Mouse (Mus musculus) limb, embryonic 12.5 days (tissue): ENCODE results near the gene Dhrs7. TPM values are rescaled to one million over a fixed set of nuclear protein-coding genes. Genes with fewer than 3 reads are reported as not detected.

ENCODE experiments used
- ATAC-seq: fragments of 200-750 bp; cut with Nextera tagmentation; 2 replicates; pipeline ENCODE4 v1.8.0; 2017; ENCODE audit warnings: low read depth, moderate TSS enrichment; ENCODE audit not compliant: insufficient number of reproducible peaks, insufficient read depth, low FRiP score, low TSS enrichment
- H3K27ac ChIP-seq: fragments of 300-500 bp; sonication (generic); 2 replicates; pipeline ENCODE4 v1.5.1; 2016; ENCODE audit warnings: mild to moderate bottlenecking, moderate library complexity
- H3K27me3 ChIP-seq: fragments of 300-500 bp; sonication (generic); 2 replicates; pipeline ENCODE4 v1.6.1; 2016; ENCODE audit warnings: mild to moderate bottlenecking, moderate library complexity
- H3K36me3 ChIP-seq: fragments of 300-500 bp; sonication (generic); 2 replicates; pipeline ENCODE4 v1.6.1; 2016; ENCODE audit warnings: mild to moderate bottlenecking, moderate library complexity
- H3K4me1 ChIP-seq: fragments of 300-500 bp; sonication (generic); replicated peaks from 2 replicates; pipeline ENCODE4 v1.6.1; 2016
- H3K4me2 ChIP-seq: fragments of 300-500 bp; sonication (generic); 2 replicates; pipeline ENCODE4 v1.6.1; 2016; ENCODE audit warnings: mild to moderate bottlenecking, moderate library complexity
- H3K4me3 ChIP-seq: fragments of 300-500 bp; sonication (generic); replicated peaks from 2 replicates; pipeline ENCODE4 v1.5.1; 2016; ENCODE audit warnings: mild to moderate bottlenecking
- H3K9ac ChIP-seq: fragments of 300-500 bp; sonication (generic); replicated peaks from 2 replicates; pipeline ENCODE4 v1.6.1; 2016; ENCODE audit warnings: mild to moderate bottlenecking, moderate library complexity
- H3K9me3 ChIP-seq: fragments of 300-500 bp; sonication (generic); 2 replicates; pipeline ENCODE4 v1.6.1; 2016; ENCODE audit warnings: mild to moderate bottlenecking, moderate library complexity
- whole genome bisulfite sequencing: fragments of 180-500 bp; shearing (Covaris S2); methylation state at CpG from one replicate; pipeline ENCODE4 v1.1.7; 2016; 5-methylcytosine and 5-hydroxymethylcytosine counted together
- polyA plus RNA-seq: library from polyadenylated mRNA; unstranded; fragments of >200 nt; fragmentation: Nextera tagmentation; extraction: Ambion mirVana; gene quantifications from 2 replicates; pipeline ENCODE4 v1.2.1, GENCODE M21; 2016

Gene Dhrs7
- polyA plus RNA-seq, 1 experiment from 2014 or later = 6.6 TPM

DNA sequence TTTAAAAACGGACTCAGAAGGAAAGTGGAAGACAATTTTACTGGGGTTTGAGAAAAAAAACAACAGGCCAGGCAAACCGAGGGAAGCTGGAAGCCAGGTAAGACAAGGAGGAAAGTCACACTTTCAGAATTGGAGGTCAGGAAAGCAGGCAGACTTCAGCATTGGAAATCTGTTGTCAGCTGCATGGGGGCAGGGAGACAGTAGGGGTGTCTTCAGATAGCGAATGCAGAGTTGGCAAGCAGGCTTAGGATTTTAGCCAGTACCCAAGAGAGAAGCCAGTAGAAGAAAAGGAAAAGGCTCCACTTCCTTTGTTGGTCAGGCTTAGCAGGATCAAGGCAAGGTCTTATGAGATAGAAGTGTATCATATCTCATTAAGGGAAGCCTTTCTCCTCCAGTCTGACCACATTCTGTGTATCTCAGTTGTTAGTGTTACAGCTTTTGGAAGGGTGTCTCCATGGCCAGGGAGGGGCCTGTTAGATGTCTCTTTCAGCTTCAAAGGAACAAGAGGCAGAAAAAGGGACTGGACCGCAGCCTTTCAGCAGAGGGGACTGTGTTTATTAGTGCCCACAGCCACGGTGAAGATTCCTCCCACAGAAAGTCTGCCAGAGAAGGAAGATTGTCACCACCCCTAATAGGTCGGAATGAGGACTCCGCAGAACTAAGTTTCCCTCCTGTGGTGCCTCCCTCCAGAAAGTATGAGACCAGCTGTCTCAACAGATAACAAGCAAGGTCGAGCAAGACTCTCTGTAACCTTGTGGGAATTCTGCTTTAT is 18.0 kb upstream of the Dhrs7 start:
- H3K27me3 ChIP-seq = no peaks in the 10 kb centered on the region
- ATAC-seq = no peak
- no peaks in the 10 kb centered on the region for H3K36me3 ChIP-seq
- H3K4me2 ChIP-seq = no peak overlapping the region
- H3K4me1 ChIP-seq = no peaks in the 10 kb centered on the region
- WGBS = 62% methylated on average over 8 of the region's 8 CpGs
- H3K4me3 ChIP-seq = no peak overlapping the region
- no peak overlapping the region for H3K9ac ChIP-seq
- no peak overlapping the region for H3K27ac ChIP-seq
- no peaks in the 10 kb centered on the region for H3K9me3 ChIP-seq

DNA sequence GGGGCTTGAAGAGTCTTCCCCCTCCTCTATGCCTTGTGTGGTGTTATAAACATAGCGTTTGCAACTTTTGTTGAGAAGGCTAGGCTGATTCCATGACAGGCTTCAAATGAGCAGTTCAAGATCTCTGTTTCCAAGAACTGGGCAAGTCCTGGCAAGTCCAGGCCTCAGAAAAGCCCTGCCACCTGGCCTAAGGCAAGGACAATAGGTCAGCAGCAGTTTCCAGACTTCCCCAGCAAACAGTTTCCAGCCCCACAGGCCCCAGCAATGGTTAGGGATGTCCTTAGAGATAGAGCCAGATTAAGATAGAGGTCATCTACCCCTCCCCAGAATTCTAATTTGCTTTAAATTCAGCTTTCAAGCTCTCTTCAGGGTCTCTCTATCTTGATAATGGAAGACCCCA is 17.2 kb upstream of the Dhrs7 start:
- no peak for ATAC-seq
- no peaks in the 10 kb centered on the region for H3K27me3 ChIP-seq
- H3K4me3 ChIP-seq = no peak overlapping the region
- H3K36me3 ChIP-seq = no peaks in the 10 kb centered on the region
- H3K9me3 ChIP-seq = no peaks in the 10 kb centered on the region
- no peak overlapping the region for H3K4me2 ChIP-seq
- no peak overlapping the region for H3K27ac ChIP-seq
- no peaks in the 10 kb centered on the region for H3K4me1 ChIP-seq
- no peak overlapping the region for H3K9ac ChIP-seq
- 84% methylated on average over 1 of the region's 1 CpGs for WGBS

DNA sequence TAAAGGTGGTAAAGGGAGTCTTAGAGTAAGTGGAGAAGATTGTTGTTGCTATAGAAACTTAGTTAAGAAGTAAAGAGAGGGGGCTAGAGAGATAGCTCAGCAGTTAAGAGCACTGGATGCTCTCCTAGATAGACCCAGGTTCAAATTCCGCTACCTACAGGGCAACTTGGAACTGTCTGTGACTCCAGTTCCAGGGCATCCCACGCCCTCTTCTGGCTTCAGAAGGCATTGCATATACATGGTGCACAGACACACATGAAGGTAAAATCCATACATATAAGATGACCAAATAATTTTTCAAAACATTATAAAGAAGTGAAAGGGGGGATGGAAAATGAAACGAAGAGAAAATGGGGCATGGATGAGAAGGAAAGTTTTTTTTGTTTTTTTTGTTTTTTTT is 14.9 kb upstream of the Dhrs7 start:
- Histone ChIP-seq H3K9ac (no peak overlapping the region), H3K4me1 (no peaks in the 10 kb centered on the region), H3K27me3 (no peaks in the 10 kb centered on the region), H3K36me3 (no peaks in the 10 kb centered on the region), H3K27ac (no peak overlapping the region), H3K4me2 (no peak overlapping the region), H3K4me3 (no peak overlapping the region), H3K9me3 (0 out of 2 replicates have a peak, but pooled peaks cover 3% of the 10 kb centered on the region)
- no peak for ATAC-seq
- 73% methylated on average over 3 of the region's 3 CpGs for WGBS

DNA sequence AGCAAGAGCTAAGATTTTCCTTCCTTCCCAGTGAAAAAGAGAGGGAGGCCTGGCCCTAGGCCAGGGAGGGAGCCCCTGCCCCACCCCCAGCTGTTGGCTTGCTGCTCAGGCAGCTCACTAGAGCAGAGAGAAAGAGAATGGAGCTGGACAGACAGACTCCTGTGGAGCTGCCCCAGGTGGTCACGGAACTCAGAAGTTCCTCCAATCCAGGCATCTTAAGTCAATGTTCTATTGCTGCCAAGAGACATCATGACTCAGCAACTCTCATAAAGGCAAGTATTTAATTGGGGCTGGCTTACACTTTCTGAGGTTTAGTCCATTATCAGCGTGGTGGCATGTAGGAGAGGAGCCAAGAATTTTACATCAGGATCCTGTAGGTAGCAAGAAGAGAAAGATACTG is 10.1 kb upstream of the Dhrs7 start:
- Histone ChIP-seq H3K36me3 (no peaks in the 10 kb centered on the region), H3K4me1 (no peaks in the 10 kb centered on the region), H3K4me2 (no peak overlapping the region), H3K27ac (no peak overlapping the region), H3K27me3 (no peaks in the 10 kb centered on the region), H3K9ac (no peak overlapping the region), H3K4me3 (no peak overlapping the region), H3K9me3 (0 out of 2 replicates have a peak, but pooled peaks cover 3% of the 10 kb centered on the region)
- ATAC-seq = no peak
- WGBS = 81% methylated on average over 2 of the region's 2 CpGs

DNA sequence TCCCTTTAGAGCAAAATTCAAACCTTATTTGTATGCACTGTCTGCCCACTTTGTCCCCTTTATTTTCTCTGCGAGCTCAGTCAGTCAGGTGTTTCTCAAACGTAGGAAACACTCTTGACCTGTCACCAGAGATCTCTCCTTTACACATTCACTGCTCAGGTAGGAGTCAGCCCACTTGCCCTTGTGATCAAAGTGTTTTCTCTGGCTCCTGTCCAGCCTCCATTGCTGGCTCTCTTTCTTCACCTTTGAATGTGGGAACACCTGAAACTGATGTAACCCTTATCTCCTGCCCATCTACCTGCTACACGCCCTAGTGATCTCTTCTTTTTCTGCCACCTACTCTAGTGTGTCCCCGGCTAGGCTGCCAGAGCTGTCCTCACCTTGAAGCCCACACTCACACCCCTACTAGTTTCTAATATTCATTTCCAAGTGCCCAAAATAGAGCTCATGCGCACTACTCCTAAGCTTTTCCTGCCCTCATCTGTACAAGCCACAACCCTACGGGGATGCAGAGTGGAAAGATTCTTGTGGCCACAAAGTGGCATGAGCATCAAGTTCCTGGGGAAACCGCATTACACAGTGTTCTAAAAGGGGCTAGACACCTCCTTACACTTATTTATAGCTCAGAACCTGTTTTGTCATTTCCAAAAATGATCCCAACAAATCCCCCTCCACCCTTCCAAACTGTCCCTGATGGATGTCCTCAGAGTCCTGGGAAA is 9.5 kb upstream of the Dhrs7 start:
- Histone ChIP-seq H3K9ac (no peak overlapping the region), H3K36me3 (no peaks in the 10 kb centered on the region), H3K27ac (no peak overlapping the region), H3K27me3 (no peaks in the 10 kb centered on the region), H3K4me3 (no peak overlapping the region), H3K4me2 (no peak overlapping the region), H3K4me1 (no peaks in the 10 kb centered on the region), H3K9me3 (0 out of 2 replicates have a peak, but pooled peaks cover 3% of the 10 kb centered on the region)
- WGBS = 77% methylated on average over 7 of the region's 7 CpGs
- no peak for ATAC-seq

DNA sequence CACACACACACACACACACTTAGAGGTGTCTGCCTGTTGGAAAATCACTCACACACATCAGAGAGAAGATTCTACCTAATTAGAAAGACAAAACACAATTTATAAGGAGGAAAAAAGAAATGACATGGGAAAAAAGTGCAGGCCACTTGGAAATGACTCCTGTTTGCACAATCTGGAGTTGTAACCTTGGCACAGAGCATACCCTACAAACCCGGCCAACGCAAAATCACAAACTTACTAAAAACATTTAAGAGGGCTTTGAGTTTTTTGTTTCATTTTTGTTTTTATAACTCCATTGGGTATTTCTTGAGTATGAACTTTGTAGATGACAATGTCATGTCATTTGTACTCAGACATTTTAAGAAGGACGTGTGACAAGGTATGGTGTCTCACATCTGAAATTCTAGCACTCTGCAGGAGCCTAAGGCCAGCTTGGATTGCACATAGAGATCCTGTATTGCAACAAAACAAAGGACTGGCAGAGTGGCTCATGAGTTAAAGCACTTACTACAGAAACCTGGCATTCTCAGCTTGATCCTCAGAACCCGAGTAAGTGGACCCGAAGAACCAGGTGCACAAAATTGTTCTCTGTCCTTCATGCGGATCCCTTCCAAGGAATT is 6.9 kb upstream of the Dhrs7 start:
- Histone ChIP-seq H3K27me3 (no peaks in the 10 kb centered on the region), H3K9me3 (0 out of 2 replicates have a peak, but pooled peaks cover 3% of the 10 kb centered on the region)
- WGBS = 88% methylated on average over 6 of the region's 6 CpGs

DNA sequence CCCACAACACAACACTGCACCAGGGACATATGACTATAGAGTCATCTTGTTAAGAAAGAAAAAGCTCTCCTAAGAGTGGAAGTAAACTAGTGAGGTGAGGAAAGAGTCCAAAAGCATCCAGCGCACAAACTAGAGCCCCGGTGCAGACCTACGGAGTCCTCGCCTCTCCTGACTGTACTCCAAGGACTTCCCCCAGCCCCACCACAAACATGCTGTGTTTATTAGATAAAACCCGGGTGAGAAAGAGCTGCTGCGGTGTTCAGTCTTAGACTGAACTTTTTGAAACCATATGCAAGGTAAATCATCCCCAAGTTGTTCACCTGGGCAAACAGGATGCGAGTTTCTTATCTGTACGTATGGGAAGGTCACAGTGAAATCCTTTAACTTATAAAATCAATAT is 6.2 kb upstream of the Dhrs7 start:
- no peaks in the 10 kb centered on the region for H3K36me3 ChIP-seq
- 85% methylated on average over 8 of the region's 8 CpGs for WGBS
- H3K4me2 ChIP-seq = no peak overlapping the region
- H3K4me1 ChIP-seq = no peaks in the 10 kb centered on the region
- H3K27me3 ChIP-seq = no peaks in the 10 kb centered on the region
- H3K9me3 ChIP-seq = 0 out of 2 replicates have a peak, but pooled peaks cover 3% of the 10 kb centered on the region
- ATAC-seq = no peak
- H3K27ac ChIP-seq = no peak overlapping the region
- H3K9ac ChIP-seq = no peak overlapping the region
- H3K4me3 ChIP-seq = no peak overlapping the region

More for the DNA sequence above, 6.9 kb upstream of the Dhrs7 start:
- H3K4me1 ChIP-seq = no peaks in the 10 kb centered on the region
- H3K9ac ChIP-seq = no peak overlapping the region
- H3K36me3 ChIP-seq = no peaks in the 10 kb centered on the region
- ATAC-seq = no peak
- no peak overlapping the region for H3K4me3 ChIP-seq
- no peak overlapping the region for H3K27ac ChIP-seq
- H3K4me2 ChIP-seq = no peak overlapping the region

DNA sequence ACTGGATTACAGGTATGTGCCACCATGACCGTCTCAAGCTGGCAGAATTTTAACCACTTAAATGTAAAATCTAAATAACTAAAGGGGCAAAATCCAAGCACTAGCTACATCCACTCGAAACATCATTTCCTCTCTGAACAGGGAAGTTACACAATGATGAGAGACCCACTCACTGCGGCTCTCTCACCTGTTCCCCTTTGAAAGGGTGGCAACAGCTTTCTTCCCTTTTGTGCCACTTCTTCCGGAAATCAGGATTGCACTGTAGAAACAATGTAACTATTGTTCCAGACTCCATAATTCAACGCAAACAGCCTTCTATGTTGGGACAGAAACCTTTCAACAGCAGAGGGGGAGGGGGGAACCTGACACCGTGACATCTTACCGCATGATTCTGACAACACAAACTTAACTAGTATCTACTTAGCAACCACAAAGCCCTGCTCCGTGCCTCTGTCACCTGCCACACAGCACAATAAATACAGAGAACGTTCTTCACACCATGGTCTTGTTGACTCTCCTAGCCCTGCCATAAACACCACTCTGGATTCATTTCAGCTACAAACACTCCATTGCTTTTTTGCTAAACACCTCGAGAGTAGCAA is 3.3 kb upstream of the Dhrs7 start:
- H3K4me2 ChIP-seq = no peak overlapping the region
- ATAC-seq = no peak
- H3K4me1 ChIP-seq = peaks cover 7% of the 10 kb centered on the region; the same call in 1 of the 2 replicates
- no peaks in the 10 kb centered on the region for H3K36me3 ChIP-seq
- 73% methylated on average over 10 of the region's 10 CpGs for WGBS
- H3K27ac ChIP-seq = no peak overlapping the region
- no peak overlapping the region for H3K4me3 ChIP-seq
- H3K27me3 ChIP-seq = peaks cover 9% of the 10 kb centered on the region; the same call in 1 of the 2 replicates
- H3K9ac ChIP-seq = no peak overlapping the region
- no peaks in the 10 kb centered on the region for H3K9me3 ChIP-seq

DNA sequence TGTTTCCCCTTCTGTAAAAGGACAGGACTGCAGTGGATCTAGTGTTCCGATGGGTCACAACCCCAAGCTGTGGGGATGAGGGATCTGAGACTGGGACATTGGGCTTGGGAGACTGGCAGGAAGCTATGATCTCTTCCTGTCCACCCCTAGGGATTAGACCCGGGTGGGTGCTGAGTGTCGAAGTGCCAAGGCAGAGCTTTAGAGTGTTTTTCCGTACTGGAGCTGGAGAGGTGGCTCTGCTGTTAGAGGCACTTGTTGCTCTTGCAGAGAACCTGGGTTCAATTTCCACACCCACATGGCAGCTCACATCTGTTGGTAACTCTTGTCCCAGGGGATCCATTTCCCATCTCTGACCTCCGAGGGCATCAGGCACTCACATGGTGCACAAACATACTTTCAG is 1.3 kb upstream of the Dhrs7 start:
- no peak for ATAC-seq
- 81% methylated on average over 5 of the region's 5 CpGs for WGBS

DNA sequence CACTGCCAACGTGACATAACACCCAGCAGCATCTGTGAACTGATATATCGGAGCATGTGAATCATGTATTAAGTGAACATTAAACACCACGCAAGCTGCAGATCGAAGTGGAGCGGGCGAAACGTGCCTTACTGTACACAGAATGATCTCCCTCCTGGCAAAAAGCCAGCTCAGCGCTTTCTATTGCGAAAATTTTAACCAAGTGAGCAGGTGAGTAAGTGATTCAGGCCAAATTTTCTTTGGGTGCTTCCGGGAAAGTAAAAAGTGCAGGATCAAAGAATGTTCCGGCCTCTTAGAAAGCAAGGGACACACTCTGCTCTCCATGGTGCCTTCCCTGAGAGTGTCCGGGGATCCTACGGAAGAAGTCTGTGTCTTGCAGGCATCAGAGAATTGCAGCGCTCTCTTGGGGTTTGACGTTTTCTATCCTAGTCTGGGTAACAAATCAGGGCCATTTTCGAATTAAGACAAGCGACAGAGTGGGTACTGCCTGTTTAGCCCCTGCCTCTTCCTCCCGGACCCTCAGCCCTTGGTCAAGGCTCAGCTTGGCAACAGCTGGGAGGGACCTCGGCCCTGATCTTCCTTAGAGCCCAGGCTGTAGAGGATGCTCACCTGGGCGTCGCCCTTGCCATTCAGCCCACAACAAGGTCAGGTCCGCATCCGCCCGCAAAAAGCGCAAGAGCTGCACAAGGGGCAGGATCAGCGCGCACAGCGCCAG is 532 bp downstream of the Dhrs7 start:
- Histone ChIP-seq H3K4me3 (peak overlapping the region; percentile 50), H3K36me3 (no peaks in the 10 kb centered on the region), H3K9me3 (no peaks in the 10 kb centered on the region), H3K9ac (peak overlapping the region; percentile 44), H3K27me3 (peaks cover 9% of the 10 kb centered on the region; the same call in 1 of the 2 replicates), H3K4me2 (peak overlapping the region; percentile 91), H3K27ac (no peak overlapping the region), H3K4me1 (peaks cover 7% of the 10 kb centered on the region; the same call in 1 of the 2 replicates)
- 13% methylated on average over 28 of the region's 28 CpGs for WGBS
- ATAC-seq = peak; percentile 52; the same call in 1 of the 2 replicates

More for the DNA sequence above, 1.3 kb upstream of the Dhrs7 start:
- H3K9me3 ChIP-seq = no peaks in the 10 kb centered on the region
- no peak overlapping the region for H3K4me2 ChIP-seq
- no peaks in the 10 kb centered on the region for H3K36me3 ChIP-seq
- H3K4me3 ChIP-seq = no peak overlapping the region
- no peak overlapping the region for H3K9ac ChIP-seq
- peaks cover 9% of the 10 kb centered on the region; the same call in 1 of the 2 replicates for H3K27me3 ChIP-seq
- H3K27ac ChIP-seq = no peak overlapping the region
- peaks cover 7% of the 10 kb centered on the region; the same call in 1 of the 2 replicates for H3K4me1 ChIP-seq
